ENCODE assay signal across 8 mouse cellular contexts in the genomic region with DNA sequence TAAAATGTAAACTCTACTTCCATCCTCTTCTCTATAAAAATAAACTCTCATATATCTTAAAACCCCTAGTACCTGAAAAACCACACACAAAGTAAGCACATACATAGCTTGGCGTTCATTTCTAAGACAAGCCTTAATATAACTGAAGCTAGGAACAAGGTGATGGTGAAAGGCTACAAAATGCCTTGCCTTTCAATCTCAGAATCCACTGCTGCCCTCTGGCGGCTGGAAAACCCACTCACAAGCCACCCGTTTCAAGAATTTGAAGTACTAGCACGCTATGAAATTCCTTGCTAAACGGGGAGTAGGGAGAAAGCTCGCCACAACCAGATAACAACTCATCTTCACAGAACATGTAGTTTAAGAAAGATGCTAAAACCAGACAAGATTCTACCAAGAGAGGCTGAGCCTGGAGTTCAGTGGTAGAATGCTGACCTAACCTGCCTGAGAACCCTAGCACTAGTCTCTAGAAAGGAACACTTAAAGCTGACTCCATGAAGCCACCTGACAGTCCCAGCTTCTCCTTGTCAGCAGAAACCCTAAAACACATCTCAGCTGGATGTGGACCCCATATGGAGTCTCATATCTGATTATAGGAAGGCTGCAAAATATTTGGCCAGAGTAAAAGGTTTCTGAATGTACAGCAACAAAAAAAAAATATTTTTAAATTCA. TPM values are rescaled to one million over a fixed set of nuclear protein-coding genes. Genes with fewer than 3 reads are reported as not detected.
DNase-seq lines count a peak whose midpoint lies in the region; ATAC-seq lines count a peak whose summit lies in the region.

No protein-coding gene starts in this region.

- peaks cover 22% of the 10 kb centered on the region for H3K36me3 ChIP-seq in kidney, embryonic 15.5 days
- peaks cover 11% of the 10 kb centered on the region; the same call in 1 of the 2 replicates for H3K36me3 ChIP-seq in midbrain, embryonic 15.5 days (replicated peaks)

- ATAC-seq in kidney, embryonic 15.5 days (replicated peaks; ENCODE audit: low FRiP score) = no peak
- ATAC-seq in midbrain, embryonic 15.5 days (replicated peaks) = peak; percentile 37; the same call in 1 of the 2 replicates

- intact Hi-C loops in left cerebral cortex, postnatal 10 days (cut with DNase I) = no loop called here

- H3K4me2 ChIP-seq in kidney, embryonic 15.5 days = no peak overlapping the region
- peak overlapping the region; percentile 27; the same call in 1 of the 2 replicates for H3K4me2 ChIP-seq in midbrain, embryonic 15.5 days

- no peaks in the 10 kb centered on the region for H3K27me3 ChIP-seq in kidney, embryonic 15.5 days
- H3K27me3 ChIP-seq in midbrain, embryonic 15.5 days (replicated peaks) = no peaks in the 10 kb centered on the region

- DNase-seq in kidney, adult 11 months = peak; percentile 38
- DNase-seq in cerebellum, postnatal 14 days = peak; percentile 93 to 96
- DNase-seq in frontal cortex, postnatal 36 days (ENCODE audit: low spot score in 2 of 2) = peak; percentile 85 to 92
- peak; percentile 69 for DNase-seq in hindlimb bud, embryonic 11.5 days (ENCODE audit: extremely low spot score, low read depth, low spot score)
- DNase-seq in left cerebral cortex, postnatal 10 days (ENCODE audit: extremely low spot score in 1 of 2, low spot score in 2 of 2) = peak; percentile 82 to 86
- peak; percentile 41 to 80 for DNase-seq in spleen, postnatal 10 days (ENCODE audit: low spot score in 2 of 2)

- 7% methylated on average over 6 of the region's 6 CpGs for WGBS in kidney, embryonic 15.5 days
- 2% methylated on average over 6 of the region's 6 CpGs for WGBS in midbrain, embryonic 15.5 days

- no peak overlapping the region for H3K4me3 ChIP-seq in kidney, embryonic 15.5 days (replicated peaks)
- H3K4me3 ChIP-seq in midbrain, embryonic 15.5 days = no peak overlapping the region

- H3K9ac ChIP-seq in kidney, embryonic 15.5 days = no peak overlapping the region
- no peak overlapping the region for H3K9ac ChIP-seq in midbrain, embryonic 15.5 days

- H3K4me1 ChIP-seq in kidney, embryonic 15.5 days = no peaks in the 10 kb centered on the region
- H3K4me1 ChIP-seq in midbrain, embryonic 15.5 days = peaks cover 3% of the 10 kb centered on the region

- H3K27ac ChIP-seq in kidney, embryonic 15.5 days = no peak overlapping the region
- H3K27ac ChIP-seq in midbrain, embryonic 15.5 days = no peak overlapping the region

- H3K9me3 ChIP-seq in kidney, embryonic 15.5 days (replicated peaks) = no peaks in the 10 kb centered on the region
- H3K9me3 ChIP-seq in midbrain, embryonic 15.5 days = no peaks in the 10 kb centered on the region

RNA-seq across cellular contexts. Expression of a gene that starts 29.1 kb away (rescaled TPM):
- 29.1 and 30.5 TPM in 2 replicates for polyA plus RNA-seq in kidney, embryonic 15.5 days (2015; fragmentation: Nextera tagmentation; extraction: Ambion mirVana)
- 10 to 100 TPM; 28.4 to 28.8 TPM for total RNA-seq in left cerebral cortex, postnatal 10 days (2021)
- 31.1 and 31.6 TPM in 2 replicates for polyA plus RNA-seq in midbrain, embryonic 15.5 days (2015; fragmentation: Nextera tagmentation; extraction: Ambion mirVana)

RNA-seq across cellular contexts. Expression of a gene that starts 29.2 kb away (rescaled TPM):
- 33.3 and 43.0 TPM in 2 replicates for polyA plus RNA-seq in kidney, embryonic 15.5 days (2015; fragmentation: Nextera tagmentation; extraction: Ambion mirVana)
- 10 to 100 TPM; 29.2 to 34.1 TPM for total RNA-seq in left cerebral cortex, postnatal 10 days (2021)
- polyA plus RNA-seq in midbrain, embryonic 15.5 days (2015; fragmentation: Nextera tagmentation; extraction: Ambion mirVana) = 25.6 and 28.3 TPM in 2 replicates

Comparison
In these comparisons a context has a peak if more than half of its experiments do, and no peak if none do; other contexts are left out.
1. DNase-seq: peak in every context shown above with its lines; median percentile 94 in cerebellum, postnatal 14 days; 88 in frontal cortex, postnatal 36 days; 84 in left cerebral cortex, postnatal 10 days; 69 in hindlimb bud, embryonic 11.5 days; 60 in spleen, postnatal 10 days; 38 in kidney, adult 11 months.